In genomic region chr17:80345277-80345676, GRCm38 (mm10) we compare ENCODE assay signal across 9 mouse cellular contexts. TPM values are rescaled to one million over a fixed set of nuclear protein-coding genes. Genes with fewer than 3 reads are reported as not detected.
DNase-seq lines count a peak whose midpoint lies in the region; ATAC-seq lines count a peak whose summit lies in the region.
"Had no signal": no experiment of that assay in that cellular context is flagged by ENCODE, and none has a peak within 500 bp of the region (broad histone marks: within the 10 kb centered on the region; RNA-seq: fewer than 3 reads in every experiment).

No protein-coding gene starts in this region.

- no peak for ATAC-seq in embryonic facial prominence, embryonic 11.5 days (replicated peaks; ENCODE audit: insufficient number of reproducible peaks, low FRiP score, low TSS enrichment, low read depth)

- H3K4me2 ChIP-seq in embryonic facial prominence, embryonic 11.5 days (ENCODE audit: low read depth, low read length), result no peak overlapping the region

- H3K4me1 ChIP-seq in embryonic facial prominence, embryonic 11.5 days (ENCODE audit: control insufficient read depth, insufficient read depth, low read length), result no peaks in the 10 kb centered on the region

- peak; percentile 47 for DNase-seq in kidney, postnatal 10 days
- no peak for DNase-seq in kidney, adult 11 months
- DNase-seq in thymus, postnatal 14 days, result peak; percentile 18
- no peak for DNase-seq in thymus, postnatal 10 days (ENCODE audit: low spot score in 2 of 2)
- peak; percentile 44 for DNase-seq in embryonic facial prominence, embryonic 11.5 days (ENCODE audit: low spot score)
- no peak for DNase-seq in adrenal gland, postnatal 25 days
- DNase-seq in urinary bladder, postnatal 25 days (ENCODE audit: low spot score), result no peak
- DNase-seq: cerebellum, postnatal 36 days had no signal

- WGBS in embryonic facial prominence, embryonic 11.5 days, result 75% methylated on average over 4 of the region's 4 CpGs

- H3K27me3 ChIP-seq in embryonic facial prominence, embryonic 11.5 days (ENCODE audit: control insufficient read depth, insufficient read depth, low read length), result no peaks in the 10 kb centered on the region

- no peak overlapping the region for H3K9ac ChIP-seq in embryonic facial prominence, embryonic 11.5 days (replicated peaks; ENCODE audit: low read length)

- H3K36me3 ChIP-seq in embryonic facial prominence, embryonic 11.5 days (replicated peaks; ENCODE audit: control insufficient read depth, insufficient read depth, low read depth, low read length), result no peaks in the 10 kb centered on the region

- no peak overlapping the region for H3K4me3 ChIP-seq in embryonic facial prominence, embryonic 11.5 days (ENCODE audit: low read depth, low read length)

- H3K9me3 ChIP-seq in embryonic facial prominence, embryonic 11.5 days (replicated peaks; ENCODE audit: control insufficient read depth, low read length), result no peaks in the 10 kb centered on the region

- no peak overlapping the region for H3K27ac ChIP-seq in embryonic facial prominence, embryonic 11.5 days (replicated peaks; ENCODE audit: low read depth, low read length)

RNA-seq across cellular contexts. Expression of gene Gm10190, which starts 28.1 kb away (rescaled TPM):
- 1.6 and 2.2 TPM in 2 replicates for polyA plus RNA-seq in embryonic facial prominence, embryonic 11.5 days (2014; fragmentation: Nextera tagmentation; extraction: Ambion mirVana)
- not detected in 2 replicates for total RNA-seq in adrenal gland, postnatal 25 days (2021)
- polyA plus RNA-seq: liver, embryonic 16.5 days had no signal

RNA-seq across cellular contexts. Expression of gene Arhgef33, which starts 38.1 kb away (rescaled TPM):
- polyA plus RNA-seq in embryonic facial prominence, embryonic 11.5 days (2014; fragmentation: Nextera tagmentation; extraction: Ambion mirVana), result 0.72 and 1.1 TPM in 2 replicates
- total RNA-seq in adrenal gland, postnatal 25 days (2021), result 0.67 TPM in 1 of 2 replicates, not detected in the other

RNA-seq across cellular contexts. Expression of gene Dhx57, which starts 55.0 kb away (rescaled TPM):
- 19.1 and 20.8 TPM in 2 replicates for polyA plus RNA-seq in embryonic facial prominence, embryonic 11.5 days (2014; fragmentation: Nextera tagmentation; extraction: Ambion mirVana)
- total RNA-seq in adrenal gland, postnatal 25 days (2021), result 13.5 and 17.8 TPM in 2 replicates

RNA-seq across cellular contexts. Expression of gene Morn2, which starts 55.3 kb away (rescaled TPM):
- 22.4 and 26.1 TPM in 2 replicates for polyA plus RNA-seq in embryonic facial prominence, embryonic 11.5 days (2014; fragmentation: Nextera tagmentation; extraction: Ambion mirVana)
- total RNA-seq in adrenal gland, postnatal 25 days (2021), result 10.7 and 12.7 TPM in 2 replicates

Comparison
In these comparisons a context has a peak if more than half of its experiments do, and no peak if none do; other contexts are left out.
1. DNase-seq: peak in kidney, postnatal 10 days (single experiment), thymus, postnatal 14 days (single experiment) and embryonic facial prominence, embryonic 11.5 days (single experiment); none in kidney, adult 11 months (single experiment), thymus, postnatal 10 days (0 of 2), adrenal gland, postnatal 25 days (single experiment) and urinary bladder, postnatal 25 days (single experiment).